Mouse (Mus musculus): ENCODE data around the gene Rab11fip2.

GRCm38 (mm10) chr19:59887866-59888265, 55.6 kb downstream of the Rab11fip2 start:
- TF ChIP-seq CTCF (IDR thresholded peaks at IDR 0.05) (no peak), POLR2A (IDR thresholded peaks at IDR 0.05; ENCODE audit: insufficient read depth, low read depth, low read length) (no peak)

Measured in heart, adult 2 months (tissue).